Mouse (Mus musculus): ENCODE measurements around the gene Kcnn3. TPM values are rescaled to one million over a fixed set of nuclear protein-coding genes. Genes with fewer than 3 reads are reported as not detected.
A peak's percentile ranks its signal among the peaks of the same experiment; 100 is the strongest.

Gene Kcnn3
- polyA plus RNA-seq, 1 experiment from 2014 or later: 1.3 TPM

GRCm38 (mm10) chr3:89510979-89511378 is 9.0 kb upstream of the Kcnn3 start:
- 12% methylated on average over 4 of the region's 4 CpGs for WGBS
- Histone ChIP-seq H3K27ac (ENCODE audit: low read depth, low read length) (no peak overlapping the region; the same call in 1 of the 2 replicates), H3K9me3 (ENCODE audit: control insufficient read depth, low read length) (no peaks in the 10 kb centered on the region), H3K36me3 (ENCODE audit: control insufficient read depth, insufficient read depth, low read length) (no peaks in the 10 kb centered on the region), H3K27me3 (ENCODE audit: control insufficient read depth, insufficient read depth, low read length) (no peaks in the 10 kb centered on the region; the same call in 1 of the 2 replicates), H3K4me2 (peak overlapping the region; percentile 34), H3K4me1 (ENCODE audit: control insufficient read depth, insufficient read depth, low read length) (peaks cover 10% of the 10 kb centered on the region), H3K9ac (ENCODE audit: low read length) (peak overlapping the region; percentile 54; the same call in 1 of the 2 replicates), H3K4me3 (ENCODE audit: low read depth, low read length) (peak overlapping the region; percentile 5; the same call in 1 of the 2 replicates)
- DNase-seq (ENCODE audit: low spot score, missing footprints): peak; percentile 94
- ATAC-seq (ENCODE audit: low FRiP score): peak; percentile 72; the same call in 1 of the 2 replicates

GRCm38 (mm10) chr3:89511400-89511799 is 8.6 kb upstream of the Kcnn3 start:
- Histone ChIP-seq H3K4me1 (ENCODE audit: control insufficient read depth, insufficient read depth, low read length) (peaks cover 10% of the 10 kb centered on the region), H3K36me3 (ENCODE audit: control insufficient read depth, insufficient read depth, low read length) (no peaks in the 10 kb centered on the region), H3K27me3 (ENCODE audit: control insufficient read depth, insufficient read depth, low read length) (no peaks in the 10 kb centered on the region; the same call in 1 of the 2 replicates), H3K9me3 (ENCODE audit: control insufficient read depth, low read length) (no peaks in the 10 kb centered on the region), H3K27ac (ENCODE audit: low read depth, low read length) (no peak overlapping the region; the same call in 1 of the 2 replicates), H3K4me3 (ENCODE audit: low read depth, low read length) (peak overlapping the region; percentile 5; the same call in 1 of the 2 replicates), H3K9ac (ENCODE audit: low read length) (peak overlapping the region; percentile 54; the same call in 1 of the 2 replicates), H3K4me2 (peak overlapping the region; percentile 34)
- peak; percentile 90 for DNase-seq (ENCODE audit: low spot score, missing footprints)
- WGBS: 12% methylated on average over 15 of the region's 15 CpGs
- ATAC-seq (ENCODE audit: low FRiP score): peak; percentile 58

- no peaks in the 10 kb centered on the region for H3K36me3 ChIP-seq (ENCODE audit: control insufficient read depth, insufficient read depth, low read length)
- no peaks in the 10 kb centered on the region; the same call in 1 of the 2 replicates for H3K27me3 ChIP-seq (ENCODE audit: control insufficient read depth, insufficient read depth, low read length)
- 83% methylated on average over 2 of the region's 2 CpGs for WGBS
- no peak overlapping the region for H3K27ac ChIP-seq (ENCODE audit: low read depth, low read length)
- no peaks in the 10 kb centered on the region; the same call in 1 of the 2 replicates for H3K9me3 ChIP-seq (ENCODE audit: control insufficient read depth, low read length)
- no peak overlapping the region for H3K4me2 ChIP-seq
- DNase-seq (ENCODE audit: low spot score, missing footprints) (peak; percentile 69), ATAC-seq (ENCODE audit: low FRiP score) (no peak)
- peaks cover 10% of the 10 kb centered on the region for H3K4me1 ChIP-seq (ENCODE audit: control insufficient read depth, insufficient read depth, low read length)
- H3K9ac ChIP-seq (ENCODE audit: low read length): no peak overlapping the region
- H3K4me3 ChIP-seq (ENCODE audit: low read depth, low read length): no peak overlapping the region
Observed at GRCm38 (mm10) chr3:89512225-89512624, 7.7 kb upstream of the Kcnn3 start.

GRCm38 (mm10) chr3:89515444-89515843 is 4.5 kb upstream of the Kcnn3 start:
- Histone ChIP-seq H3K9me3 (ENCODE audit: control insufficient read depth, low read length) (no peaks in the 10 kb centered on the region; the same call in 1 of the 2 replicates), H3K9ac (ENCODE audit: low read length) (no peak overlapping the region), H3K4me2 (no peak overlapping the region), H3K27ac (ENCODE audit: low read depth, low read length) (no peak overlapping the region), H3K36me3 (ENCODE audit: control insufficient read depth, insufficient read depth, low read length) (no peaks in the 10 kb centered on the region), H3K27me3 (ENCODE audit: control insufficient read depth, insufficient read depth, low read length) (no peaks in the 10 kb centered on the region; the same call in 1 of the 2 replicates), H3K4me1 (ENCODE audit: control insufficient read depth, insufficient read depth, low read length) (peaks cover 13% of the 10 kb centered on the region), H3K4me3 (ENCODE audit: low read depth, low read length) (no peak overlapping the region)
- ATAC-seq (ENCODE audit: low FRiP score) (no peak), DNase-seq (ENCODE audit: low spot score, missing footprints) (no peak)
- 77% methylated on average over 11 of the region's 11 CpGs for WGBS

GRCm38 (mm10) chr3:89516321-89516720 is 3.6 kb upstream of the Kcnn3 start:
- Histone ChIP-seq H3K27me3 (ENCODE audit: control insufficient read depth, insufficient read depth, low read length) (peaks cover 2% of the 10 kb centered on the region; the same call in 1 of the 2 replicates), H3K4me3 (ENCODE audit: low read depth, low read length) (no peak overlapping the region), H3K27ac (ENCODE audit: low read depth, low read length) (no peak overlapping the region), H3K4me1 (ENCODE audit: control insufficient read depth, insufficient read depth, low read length) (peaks cover 18% of the 10 kb centered on the region), H3K36me3 (ENCODE audit: control insufficient read depth, insufficient read depth, low read length) (no peaks in the 10 kb centered on the region), H3K9me3 (ENCODE audit: control insufficient read depth, low read length) (no peaks in the 10 kb centered on the region; the same call in 1 of the 2 replicates), H3K4me2 (no peak overlapping the region), H3K9ac (ENCODE audit: low read length) (no peak overlapping the region)
- no peak for DNase-seq (ENCODE audit: low spot score, missing footprints)
- no peak for ATAC-seq (ENCODE audit: low FRiP score)
- WGBS: 89% methylated on average over 5 of the region's 5 CpGs

- H3K4me1 ChIP-seq (ENCODE audit: control insufficient read depth, insufficient read depth, low read length): peaks cover 26% of the 10 kb centered on the region
- peak overlapping the region; percentile 61 for H3K9ac ChIP-seq (ENCODE audit: low read length)
- H3K9me3 ChIP-seq (ENCODE audit: control insufficient read depth, low read length): no peaks in the 10 kb centered on the region; the same call in 1 of the 2 replicates
- H3K4me3 ChIP-seq (ENCODE audit: low read depth, low read length): peak overlapping the region; percentile 42
- whole genome bisulfite sequencing: 3% methylated on average over 25 of the region's 25 CpGs
- DNase-seq (ENCODE audit: low spot score, missing footprints) (peak; percentile 94), ATAC-seq (ENCODE audit: low FRiP score) (peak; percentile 16; the same call in 1 of the 2 replicates)
- H3K36me3 ChIP-seq (ENCODE audit: control insufficient read depth, insufficient read depth, low read length): no peaks in the 10 kb centered on the region
- no peak overlapping the region for H3K27ac ChIP-seq (ENCODE audit: low read depth, low read length)
- H3K27me3 ChIP-seq (ENCODE audit: control insufficient read depth, insufficient read depth, low read length): peaks cover 8% of the 10 kb centered on the region; the same call in 1 of the 2 replicates
- peak overlapping the region; percentile 93 for H3K4me2 ChIP-seq
Observed at GRCm38 (mm10) chr3:89520618-89521502, 896 bp downstream of the Kcnn3 start.

GRCm38 (mm10) chr3:89521503-89521854 is 1.5 kb downstream of the Kcnn3 start:
- H3K27ac ChIP-seq (ENCODE audit: low read depth, low read length): no peak overlapping the region
- H3K9ac ChIP-seq (ENCODE audit: low read length): peak overlapping the region; percentile 61; the same call in 1 of the 2 replicates
- no peak for ATAC-seq (ENCODE audit: low FRiP score)

GRCm38 (mm10) chr3:89522450-89523128 is 2.6 kb downstream of the Kcnn3 start:
- ATAC-seq (ENCODE audit: low FRiP score): no peak
- peak overlapping the region; percentile 42 for H3K4me3 ChIP-seq (ENCODE audit: low read depth, low read length)
- WGBS: 32% methylated on average over 6 of the region's 6 CpGs
- peaks cover 8% of the 10 kb centered on the region; the same call in 1 of the 2 replicates for H3K27me3 ChIP-seq (ENCODE audit: control insufficient read depth, insufficient read depth, low read length)
- no peaks in the 10 kb centered on the region for H3K36me3 ChIP-seq (ENCODE audit: control insufficient read depth, insufficient read depth, low read length)
- peaks cover 26% of the 10 kb centered on the region for H3K4me1 ChIP-seq (ENCODE audit: control insufficient read depth, insufficient read depth, low read length)
- H3K27ac ChIP-seq (ENCODE audit: low read depth, low read length): no peak overlapping the region
- DNase-seq (ENCODE audit: low spot score, missing footprints): no peak
- H3K4me2 ChIP-seq: peak overlapping the region; percentile 93; the same call in 1 of the 2 replicates
- H3K9ac ChIP-seq (ENCODE audit: low read length): no peak overlapping the region
- no peaks in the 10 kb centered on the region for H3K9me3 ChIP-seq (ENCODE audit: control insufficient read depth, low read length)

More at GRCm38 (mm10) chr3:89521503-89521854, 1.5 kb downstream of the Kcnn3 start:
- peak; percentile 89 for DNase-seq (ENCODE audit: low spot score, missing footprints)
- H3K9me3 ChIP-seq (ENCODE audit: control insufficient read depth, low read length): no peaks in the 10 kb centered on the region; the same call in 1 of the 2 replicates
- peaks cover 8% of the 10 kb centered on the region; the same call in 1 of the 2 replicates for H3K27me3 ChIP-seq (ENCODE audit: control insufficient read depth, insufficient read depth, low read length)
- peak overlapping the region; percentile 93 for H3K4me2 ChIP-seq
- peaks cover 26% of the 10 kb centered on the region for H3K4me1 ChIP-seq (ENCODE audit: control insufficient read depth, insufficient read depth, low read length)
- 5% methylated on average over 7 of the region's 7 CpGs for WGBS
- no peaks in the 10 kb centered on the region for H3K36me3 ChIP-seq (ENCODE audit: control insufficient read depth, insufficient read depth, low read length)
- H3K4me3 ChIP-seq (ENCODE audit: low read depth, low read length): peak overlapping the region; percentile 42

Measured in midbrain, embryonic 11.5 days (tissue).